Mouse (Mus musculus): ENCODE measurements at regions not wholly inside any gene's neighbourhood (a gene's known extent, or its start where the extent isn't known, plus 50 kb on each side); places are given as distances from the start of the nearest gene placed in this dataset.

DNA sequence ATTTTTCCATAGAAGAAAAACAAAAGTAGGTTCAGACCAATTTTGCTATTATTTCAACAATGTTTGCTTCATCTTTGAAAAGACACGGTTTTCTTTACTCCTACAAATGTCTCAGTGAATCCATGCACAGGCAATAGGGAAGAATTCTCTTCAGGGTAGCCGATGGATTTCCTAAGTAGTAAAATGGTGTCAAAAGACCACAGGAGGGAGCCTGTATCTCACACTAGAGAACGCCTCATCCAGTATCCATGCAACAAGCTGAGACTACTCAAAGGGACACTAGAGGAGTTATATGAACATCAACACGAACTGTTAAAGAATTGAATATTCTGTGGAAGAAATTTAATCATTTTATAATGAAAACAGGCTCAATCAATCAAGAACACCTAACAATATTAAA is 174.8 kb upstream of the Tacr3 start:
- Histone ChIP-seq H3K27me3 (ENCODE audit: insufficient read depth, low read length) (no peaks in the 10 kb centered on the region), H3K4me2 (replicated peaks; ENCODE audit: low read depth, low read length) (no peak overlapping the region), H3K4me3 (ENCODE audit: low read length) (no peak overlapping the region), H3K9me3 (ENCODE audit: low read length) (no peaks in the 10 kb centered on the region), H3K27ac (ENCODE audit: low read length) (no peak overlapping the region), H3K36me3 (ENCODE audit: insufficient read depth, low read length) (no peaks in the 10 kb centered on the region), H3K9ac (replicated peaks; ENCODE audit: low read length) (no peak overlapping the region), H3K4me1 (ENCODE audit: insufficient read depth, low read length) (no peaks in the 10 kb centered on the region)
- 29% methylated on average over 4 of the region's 4 CpGs for WGBS
- ATAC-seq (ENCODE audit: low FRiP score, low TSS enrichment): peak; percentile 84; the same call in 1 of the 2 replicates

GRCm38 (mm10) chr3:134694893-134695292 is 133.9 kb upstream of the Tacr3 start:
- no peaks in the 10 kb centered on the region for H3K9me3 ChIP-seq (ENCODE audit: low read length)
- H3K9ac ChIP-seq (replicated peaks; ENCODE audit: low read length): no peak overlapping the region
- H3K4me3 ChIP-seq (ENCODE audit: low read length): no peak overlapping the region
- no peak overlapping the region for H3K27ac ChIP-seq (ENCODE audit: low read length)
- H3K4me1 ChIP-seq (ENCODE audit: insufficient read depth, low read length): no peaks in the 10 kb centered on the region
- no peaks in the 10 kb centered on the region for H3K36me3 ChIP-seq (ENCODE audit: insufficient read depth, low read length)
- H3K4me2 ChIP-seq (replicated peaks; ENCODE audit: low read depth, low read length): no peak overlapping the region
- no peak for ATAC-seq (ENCODE audit: low FRiP score, low TSS enrichment)
- no peaks in the 10 kb centered on the region for H3K27me3 ChIP-seq (ENCODE audit: insufficient read depth, low read length)
- WGBS: 97% methylated on average over 2 of the region's 2 CpGs

DNA sequence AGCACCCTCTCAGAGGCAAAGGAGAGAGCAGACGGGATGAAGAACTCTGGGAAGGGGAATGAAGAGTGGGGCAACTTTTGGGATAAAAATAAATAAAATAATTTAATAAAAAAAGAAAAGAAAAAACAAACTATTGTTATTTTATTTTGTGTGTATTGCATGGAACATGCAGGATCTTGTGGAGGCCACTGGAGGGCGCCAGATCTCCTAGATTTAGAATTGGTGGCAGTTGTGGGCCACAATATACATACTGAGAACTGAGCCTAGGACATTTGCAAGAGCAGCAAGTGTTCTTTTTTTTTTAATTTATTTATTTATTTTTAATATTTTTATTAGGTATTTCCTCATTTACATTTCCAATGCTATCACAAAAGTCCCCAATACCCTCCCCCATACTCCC is 110.2 kb upstream of the Tacr3 start:
- no peaks in the 10 kb centered on the region for H3K36me3 ChIP-seq (ENCODE audit: insufficient read depth, low read length)
- no peak overlapping the region for H3K9ac ChIP-seq (replicated peaks; ENCODE audit: low read length)
- H3K4me1 ChIP-seq (ENCODE audit: insufficient read depth, low read length): no peaks in the 10 kb centered on the region
- 34% methylated on average over 2 of the region's 2 CpGs for WGBS
- no peak overlapping the region for H3K4me3 ChIP-seq (ENCODE audit: low read length)
- no peak overlapping the region for H3K4me2 ChIP-seq (replicated peaks; ENCODE audit: low read depth, low read length)
- H3K27ac ChIP-seq (ENCODE audit: low read length): no peak overlapping the region
- ATAC-seq (ENCODE audit: low FRiP score, low TSS enrichment): no peak
- no peaks in the 10 kb centered on the region for H3K27me3 ChIP-seq (ENCODE audit: insufficient read depth, low read length)
- no peaks in the 10 kb centered on the region for H3K9me3 ChIP-seq (ENCODE audit: low read length)

DNA sequence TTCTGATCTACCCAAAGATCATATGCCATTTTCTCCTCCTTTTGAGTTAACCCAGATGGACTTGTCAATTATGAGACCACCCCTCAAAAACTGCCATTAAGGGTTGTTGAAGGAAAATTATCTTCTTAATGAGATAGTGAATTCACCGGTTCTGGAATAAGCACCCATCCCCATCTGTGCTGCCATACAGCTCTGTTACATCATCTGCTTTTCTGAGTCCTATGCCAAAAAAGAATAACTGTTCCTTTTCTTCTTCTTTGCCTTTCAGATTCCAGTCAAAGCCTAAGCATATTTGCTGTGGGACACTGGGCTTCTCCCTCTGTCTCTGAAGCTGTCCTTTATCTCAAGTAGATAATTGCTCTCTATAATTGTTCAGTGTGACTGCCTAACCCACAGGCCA is 93.1 kb upstream of the Tacr3 start:
- 71% methylated on average over 1 of the region's 1 CpGs for WGBS

GRCm38 (mm10) chr3:134761108-134761507 is 67.7 kb upstream of the Tacr3 start:
- no peaks in the 10 kb centered on the region for H3K4me1 ChIP-seq (ENCODE audit: insufficient read depth, low read length)
- WGBS: 96% methylated on average over 1 of the region's 1 CpGs
- no peak overlapping the region for H3K27ac ChIP-seq (ENCODE audit: low read length)
- no peaks in the 10 kb centered on the region for H3K27me3 ChIP-seq (ENCODE audit: insufficient read depth, low read length)
- no peaks in the 10 kb centered on the region for H3K36me3 ChIP-seq (ENCODE audit: insufficient read depth, low read length)
- H3K9ac ChIP-seq (replicated peaks; ENCODE audit: low read length): no peak overlapping the region
- no peaks in the 10 kb centered on the region for H3K9me3 ChIP-seq (ENCODE audit: low read length)
- ATAC-seq (ENCODE audit: low FRiP score, low TSS enrichment): no peak
- H3K4me2 ChIP-seq (replicated peaks; ENCODE audit: low read depth, low read length): no peak overlapping the region
- H3K4me3 ChIP-seq (ENCODE audit: low read length): no peak overlapping the region

More for the DNA sequence above, 93.1 kb upstream of the Tacr3 start:
- H3K4me2 ChIP-seq (replicated peaks; ENCODE audit: low read depth, low read length): no peak overlapping the region
- H3K4me3 ChIP-seq (ENCODE audit: low read length): no peak overlapping the region
- H3K9me3 ChIP-seq (ENCODE audit: low read length): no peaks in the 10 kb centered on the region
- ATAC-seq (ENCODE audit: low FRiP score, low TSS enrichment): no peak
- no peaks in the 10 kb centered on the region for H3K4me1 ChIP-seq (ENCODE audit: insufficient read depth, low read length)
- H3K36me3 ChIP-seq (ENCODE audit: insufficient read depth, low read length): no peaks in the 10 kb centered on the region
- no peak overlapping the region for H3K27ac ChIP-seq (ENCODE audit: low read length)
- H3K9ac ChIP-seq (replicated peaks; ENCODE audit: low read length): no peak overlapping the region
- no peaks in the 10 kb centered on the region for H3K27me3 ChIP-seq (ENCODE audit: insufficient read depth, low read length)

DNA sequence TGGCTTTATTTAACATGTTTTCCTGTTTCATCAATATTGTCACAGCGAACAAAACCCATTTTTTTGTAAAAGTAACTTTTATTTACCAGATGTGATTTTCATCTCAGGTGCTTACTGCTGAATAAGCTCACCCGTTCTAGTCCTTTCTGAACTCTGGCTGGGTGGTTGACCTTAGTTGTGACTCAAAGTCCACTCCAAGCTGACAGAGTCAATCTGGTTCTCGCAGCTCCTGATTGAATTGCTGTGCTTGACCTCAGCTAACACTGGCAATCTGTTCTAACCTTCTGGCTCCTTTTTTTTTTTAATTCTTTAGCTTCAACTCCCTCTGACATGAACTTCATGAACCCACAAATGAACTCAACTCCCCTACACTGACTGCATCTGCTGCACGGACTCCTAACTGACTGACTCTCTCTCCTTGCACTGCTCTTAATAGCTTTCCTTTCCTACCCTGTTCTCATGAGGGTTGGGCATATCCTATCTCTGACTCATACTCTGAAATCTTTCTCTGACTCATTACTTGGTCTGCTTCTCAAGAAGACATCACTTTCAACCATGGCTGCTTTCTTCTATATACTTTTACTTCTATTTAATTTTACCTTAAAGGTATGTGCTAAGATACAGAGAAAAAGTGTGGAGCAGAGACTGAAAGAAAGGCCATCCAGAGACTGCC is 65.4 kb upstream of the Tacr3 start:
- Histone ChIP-seq H3K36me3 (ENCODE audit: insufficient read depth, low read length) (no peaks in the 10 kb centered on the region), H3K9ac (replicated peaks; ENCODE audit: low read length) (no peak overlapping the region), H3K27me3 (ENCODE audit: insufficient read depth, low read length) (no peaks in the 10 kb centered on the region), H3K9me3 (ENCODE audit: low read length) (no peaks in the 10 kb centered on the region), H3K4me3 (ENCODE audit: low read length) (no peak overlapping the region), H3K27ac (ENCODE audit: low read length) (no peak overlapping the region), H3K4me2 (replicated peaks; ENCODE audit: low read depth, low read length) (no peak overlapping the region), H3K4me1 (ENCODE audit: insufficient read depth, low read length) (no peaks in the 10 kb centered on the region)
- 53% methylated on average over 4 of the region's 4 CpGs for WGBS
- ATAC-seq (ENCODE audit: low FRiP score, low TSS enrichment): no peak
